8 mouse cellular contexts compared by ENCODE assay signal in the genomic region with DNA sequence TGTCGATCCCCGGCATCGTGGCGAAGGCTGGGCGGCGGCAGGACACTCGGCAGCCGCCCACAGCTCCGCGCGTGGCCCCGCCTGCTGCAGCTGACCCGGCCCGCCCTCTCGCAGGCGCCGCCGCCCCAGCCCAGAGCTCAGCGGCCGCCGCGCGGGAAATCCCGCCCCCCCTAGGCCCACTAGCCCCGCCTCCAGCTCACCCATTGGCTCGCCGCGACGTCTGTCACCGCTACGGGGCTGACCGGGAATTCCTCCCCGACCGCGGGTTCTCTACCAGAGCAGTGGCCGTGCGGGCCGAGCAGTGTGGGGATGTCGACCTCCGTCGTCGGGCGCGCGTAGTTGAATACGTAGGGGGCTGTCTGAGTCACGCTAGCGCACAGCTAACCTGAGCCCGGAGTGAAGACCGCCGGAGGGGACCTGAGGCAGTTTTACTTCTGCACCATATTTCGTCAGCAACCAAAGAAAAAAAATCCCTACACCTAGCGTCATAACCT. TPM values are rescaled to one million over a fixed set of nuclear protein-coding genes. Genes with fewer than 3 reads are reported as not detected.
DNase-seq lines count a peak whose midpoint lies in the region; ATAC-seq and TF ChIP-seq lines count a peak whose summit lies in the region.

No protein-coding gene starts in this region.

- peaks cover 7% of the 10 kb centered on the region; the same call in 1 of the 2 replicates for H3K79me2 ChIP-seq in MEL (ENCODE audit: control insufficient read depth, insufficient read depth, low read length, poor library complexity)

- peak overlapping the region; percentile 60 for H3K4me2 ChIP-seq in lung, postnatal 0 days (replicated peaks; ENCODE audit: low read depth, low read length)

- TF ChIP-seq RAD21 in MEL (IDR thresholded peaks at IDR 0.05; ENCODE audit: low read depth, low read length), result no peak

- peak overlapping the region; percentile 85 to 98 for H3K4me3 ChIP-seq in MEL (ENCODE audit: control insufficient read depth in 1 of 2, insufficient read depth in 1 of 2, low read depth in 2 of 2, low read length in 2 of 2)
- H3K4me3 ChIP-seq in lung, postnatal 0 days (ENCODE audit: low read depth, low read length), result peak overlapping the region; percentile 88

- peak; percentile 95 to 98 for ATAC-seq in hematopoietic stem cell, adult 5-6 weeks (replicated peaks in 1 of 2; ENCODE audit: insufficient read depth in 1 of 2, low FRiP score in 2 of 2, low TSS enrichment in 1 of 2, low read depth in 1 of 2, poor library complexity in 2 of 2, severe bottlenecking in 2 of 2)
- peak; percentile 99 for ATAC-seq in lung, postnatal 0 days

- peaks cover 0 to 8% of the 10 kb centered on the region in 2 experiments; a peak in 2 of 4 replicates for H3K36me3 ChIP-seq in MEL (ENCODE audit: control insufficient read depth in 1 of 2, insufficient read depth in 2 of 2, low read length in 2 of 2)
- H3K36me3 ChIP-seq in lung, postnatal 0 days (ENCODE audit: insufficient read depth, low read length), result no peaks in the 10 kb centered on the region

- no peak for TF ChIP-seq EP300 in MEL (IDR thresholded peaks at IDR 0.05; ENCODE audit: low read depth in 1 of 2, low read length in 2 of 2)
- TF ChIP-seq EP300 in lung, postnatal 0 days (IDR thresholded peaks at IDR 0.05), result no peak

- no peaks in the 10 kb centered on the region for H3K9me3 ChIP-seq in MEL (replicated peaks; ENCODE audit: insufficient read depth, low read length)
- no peaks in the 10 kb centered on the region for H3K9me3 ChIP-seq in lung, postnatal 0 days (ENCODE audit: low read length)

- H3K27ac ChIP-seq in MEL (ENCODE audit: control insufficient read depth, low read depth, low read length), result no peak overlapping the region
- peak overlapping the region; percentile 87 for H3K27ac ChIP-seq in lung, postnatal 0 days (ENCODE audit: low read length)

- WGBS in lung, postnatal 0 days, result under 1% methylated on average over 47 of the region's 53 CpGs

- peak overlapping the region; percentile 88 for H3K9ac ChIP-seq in MEL (ENCODE audit: control insufficient read depth, low read depth, low read length, poor library complexity, severe bottlenecking)
- H3K9ac ChIP-seq in lung, postnatal 0 days (replicated peaks; ENCODE audit: low read depth), result peak overlapping the region; percentile 91

- TF ChIP-seq POLR2A in MEL (IDR thresholded peaks at IDR 0.05; ENCODE audit: control insufficient read depth in 1 of 2, insufficient read depth in 1 of 2, low read depth in 1 of 2, low read length in 2 of 2, poor library complexity in 1 of 2), result peak; percentile 55 to 64; a peak in 2 of 4 replicates

- DNase-seq in MEL (ENCODE audit: low read depth, low spot score), result peak; percentile 92
- peak; percentile 95 for DNase-seq in cerebellum, adult 8-10 months
- peak; percentile 94 for DNase-seq in forelimb bud, embryonic 11.5 days (ENCODE audit: low read depth, low spot score)
- peak; percentile 92 for DNase-seq in layer of hippocampus, adult 9-11 months
- peak; percentile 97 for DNase-seq in lung, postnatal 0 days (ENCODE audit: low spot score)
- peak; percentile 99 for DNase-seq in ovary, postnatal 14 days (ENCODE audit: low spot score)
- peak; percentile 97 for DNase-seq in thymus, postnatal 14 days

- no peaks in the 10 kb centered on the region for H3K4me1 ChIP-seq in MEL (ENCODE audit: control insufficient read depth in 1 of 2, insufficient read depth in 2 of 2, low read length in 2 of 2)
- no peaks in the 10 kb centered on the region for H3K4me1 ChIP-seq in lung, postnatal 0 days (ENCODE audit: insufficient read depth, low read depth, low read length)

- no peak for TF ChIP-seq CTCF in MEL (IDR thresholded peaks at IDR 0.05 in 2 of 3, conservative IDR thresholded peaks at IDR 0.05 in 1 of 3; ENCODE audit: control insufficient read depth in 1 of 3, insufficient read depth in 1 of 3, low read depth in 2 of 3, low read length in 3 of 3, poor library complexity in 1 of 3, severe bottlenecking in 1 of 3)
- no peak for TF ChIP-seq CTCF in lung, postnatal 0 days (IDR thresholded peaks at IDR 0.05)

- peaks cover 0 to 3% of the 10 kb centered on the region in 2 experiments; a peak in 3 of 4 replicates for H3K27me3 ChIP-seq in MEL (ENCODE audit: control insufficient read depth in 1 of 2, insufficient read depth in 2 of 2, low read length in 2 of 2)
- H3K27me3 ChIP-seq in lung, postnatal 0 days (replicated peaks; ENCODE audit: insufficient read depth, low read length), result no peaks in the 10 kb centered on the region

TF ChIP-seq in MEL, 35 proteins besides CTCF, POLR2A, EP300 and RAD21:
- TF ChIP-seq TCF12 (IDR thresholded peaks at IDR 0.05; ENCODE audit: low read depth, low read length) (0 out of 2 replicates have a peak, but pooled peaks have one; percentile 22), HCFC1 (IDR thresholded peaks at IDR 0.05; ENCODE audit: low read depth, low read length) (peak; percentile 63; the same call in 1 of the 2 replicates), ELF1 (IDR thresholded peaks at IDR 0.05; ENCODE audit: low read depth, low read length) (peak; percentile 39; the same call in 1 of the 2 replicates), NELFE (IDR thresholded peaks at IDR 0.05; ENCODE audit: low read depth, low read length) (peak; percentile 47; the same call in 1 of the 2 replicates), USF2 (IDR thresholded peaks at IDR 0.05; ENCODE audit: borderline replicate concordance in 1 of 2, insufficient read depth in 1 of 2, low read depth in 1 of 2, low read length in 2 of 2) (no peak), TAL1 (IDR thresholded peaks at IDR 0.05; ENCODE audit: low read length) (no peak), MYB (IDR thresholded peaks at IDR 0.05; ENCODE audit: low read depth, low read length) (no peak), NRF1 (IDR thresholded peaks at IDR 0.05; ENCODE audit: insufficient read depth, low read depth, low read length, poor library complexity, severe bottlenecking) (0 out of 2 replicates have a peak, but pooled peaks have one; percentile 29), TBP (IDR thresholded peaks at IDR 0.05; ENCODE audit: low read depth, low read length) (no peak)

RNA-seq across cellular contexts. Expression of a gene that starts 0.5 kb away (rescaled TPM):
- total RNA-seq in MEL (2012; rRNA removed), result 2.5 and 3.2 TPM in 2 replicates
- polyA plus RNA-seq in MEL (2012; ENCODE audit: insufficient read depth in 1 of 2, insufficient read length in 2 of 2, low read depth in 1 of 2, low replicate concordance in 2 of 2, missing spikeins in 1 of 2), result 1 to 10 TPM in 1 of 2 experiments, not detected in 1; 4.5 TPM
- total RNA-seq in hematopoietic stem cell, adult 5-6 weeks (2017), result 47.7 and 52.2 TPM in 2 replicates
- 27.8 and 29.9 TPM in 2 replicates for polyA plus RNA-seq in lung, postnatal 0 days (2015; fragmentation: Nextera tagmentation; extraction: Ambion mirVana)

RNA-seq across cellular contexts. Expression of a gene that starts 23.7 kb away (rescaled TPM):
- not detected in 2 replicates for total RNA-seq in MEL (2012; rRNA removed)
- polyA plus RNA-seq in MEL (2012; ENCODE audit: insufficient read depth in 1 of 2, insufficient read length in 2 of 2, low read depth in 1 of 2, low replicate concordance in 2 of 2, missing spikeins in 1 of 2), result not detected
- not detected in 2 replicates for total RNA-seq in hematopoietic stem cell, adult 5-6 weeks (2017)
- polyA plus RNA-seq in lung, postnatal 0 days (2015; fragmentation: Nextera tagmentation; extraction: Ambion mirVana), result not detected in 2 replicates

Comparison
In these comparisons a context has a peak if more than half of its experiments do, and no peak if none do; other contexts are left out.
1. RNA of a gene that starts 0.5 kb away (total RNA-seq): 47.7 to 52.2 TPM in hematopoietic stem cell, adult 5-6 weeks; 2.5 to 3.2 TPM in MEL; every median in the first group is over 10 times any median in the second.
2. Peak in every context shown above with its lines, with median percentiles within 50 percentile points of each other: DNase-seq.